Mouse (Mus musculus) T-cell, adult 2 months (primary cell): ENCODE data around the gene Ttc3.

Experiments
- DNase-seq: peaks from one replicate; pipeline ENCODE4 v3.0.0; 2022; ENCODE audit warnings: low spot score

Ttc3 gene

GRCm38 (mm10) chr16:94507071-94507470 is 136.7 kb downstream of the Ttc3 start:
- DNase-seq: no peak

DNA sequence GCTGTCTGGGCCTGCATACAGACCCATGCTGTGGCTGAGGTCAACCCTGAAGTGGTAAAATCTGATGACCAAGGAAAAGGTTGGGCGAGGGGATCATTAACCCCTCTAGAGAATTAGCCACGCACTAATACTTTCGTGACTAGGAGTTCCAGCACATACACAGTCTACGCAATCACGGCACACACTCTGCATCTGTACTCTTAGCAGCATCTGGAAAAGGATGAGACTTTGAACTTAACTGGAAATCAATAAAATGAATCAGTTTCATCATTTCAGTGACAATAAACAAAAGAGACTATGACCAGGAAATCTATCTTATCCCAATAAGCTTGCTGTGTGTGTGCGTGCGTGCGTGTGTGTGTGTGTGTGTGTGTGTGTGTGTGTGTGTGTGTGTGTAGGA is 138.4 kb downstream of the Ttc3 start:
- no peak for DNase-seq

DNA sequence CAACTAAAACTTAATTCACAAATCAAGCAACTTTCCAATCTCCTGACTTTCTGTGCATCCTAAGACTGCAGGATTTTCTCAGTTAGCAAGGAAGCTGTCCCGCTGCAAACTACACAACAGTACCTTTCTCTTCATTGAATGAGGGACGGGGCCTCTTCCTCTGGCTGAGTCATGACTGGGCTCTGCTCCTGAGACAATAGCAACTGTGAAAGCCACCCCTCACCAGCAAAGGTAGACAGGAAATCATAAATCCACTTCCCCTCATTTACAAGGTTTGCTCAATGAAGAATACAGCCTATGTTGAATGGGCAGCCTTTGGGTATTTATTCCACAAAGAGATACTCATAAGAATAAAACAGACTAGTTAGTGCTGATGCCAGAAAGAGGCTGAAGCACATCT is 139.6 kb downstream of the Ttc3 start:
- DNase-seq: peak; percentile 15

- DNase-seq: no peak
Measured at GRCm38 (mm10) chr16:94517606-94518005, 147.2 kb downstream of the Ttc3 start.
